Mouse (Mus musculus): ENCODE results near the gene Ndufs5. TPM values are rescaled to one million over a fixed set of nuclear protein-coding genes. Genes with fewer than 3 reads are reported as not detected.

Ndufs5 gene
- 29.5 TPM for total RNA-seq (2023)

DNA sequence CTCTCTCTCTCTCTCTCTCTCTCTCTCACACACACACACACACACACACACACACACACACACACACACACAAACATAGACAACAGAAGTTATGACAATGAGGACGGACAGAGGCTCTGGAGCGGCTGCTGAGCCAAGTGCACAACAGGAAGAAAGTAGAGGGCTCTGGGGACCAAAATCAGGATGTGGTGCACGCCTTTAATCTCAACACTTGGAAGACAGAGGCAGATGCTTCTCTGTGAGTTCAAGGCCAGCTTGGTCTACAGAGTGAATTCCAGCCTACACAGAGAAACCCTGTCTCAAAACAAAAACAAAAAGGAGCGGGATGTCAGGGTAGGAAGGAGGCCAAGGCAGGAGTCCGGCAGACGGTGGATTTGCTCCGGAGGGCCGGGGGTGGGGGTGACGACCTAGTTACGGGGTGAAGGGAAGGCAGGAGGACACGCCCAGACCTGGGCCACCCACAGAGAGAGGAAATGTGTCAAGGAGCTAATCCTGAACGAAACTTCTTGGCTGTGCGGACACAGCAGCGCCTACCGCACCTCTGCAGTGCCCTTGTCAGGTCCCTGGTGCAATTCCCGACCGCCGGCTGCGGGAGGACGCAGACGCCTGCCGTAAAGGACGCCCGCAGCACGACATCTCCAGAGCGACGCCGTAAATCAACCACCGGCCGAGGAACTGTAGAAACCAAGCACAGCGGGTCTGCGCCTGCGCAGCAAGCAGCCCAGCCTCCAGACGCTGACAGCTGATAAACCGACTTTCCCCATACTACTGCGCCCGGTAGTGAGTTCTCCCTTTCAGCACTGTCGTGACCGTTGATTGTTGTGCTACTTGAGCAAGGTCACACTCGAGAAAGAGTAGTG, at the start of gene Ndufs5:
Gene Ndufs5, minus strand, starts transcription at position 629 of the 860 bp plus-strand sequence.

DNA sequence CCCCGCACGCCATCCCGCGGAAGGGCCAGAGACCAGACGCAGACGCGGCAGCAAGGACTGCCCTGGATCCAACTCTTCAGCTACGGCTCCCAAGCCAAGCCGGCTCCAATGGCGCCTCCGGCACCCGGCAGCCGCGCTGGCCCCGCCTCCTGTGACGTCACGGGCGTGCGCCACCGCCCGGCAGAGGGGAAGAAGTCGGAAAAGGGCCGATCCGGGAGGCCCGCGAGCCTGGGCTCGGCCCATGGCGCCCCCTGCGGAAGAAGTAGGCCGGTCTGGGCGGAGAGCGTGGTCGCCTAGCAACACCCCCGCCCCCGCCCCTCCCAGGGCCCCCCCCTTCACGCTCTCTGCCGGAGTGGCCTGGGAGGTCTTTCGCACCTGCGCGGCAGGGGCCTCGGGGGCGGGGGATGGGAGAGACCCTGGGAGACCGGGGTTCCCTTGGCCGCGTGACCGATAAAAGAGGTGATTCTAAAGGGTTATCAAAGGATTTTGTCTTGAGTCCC, 32.2 kb upstream of the Ndufs5 start, which contains the start of gene Akirin1:
Gene Akirin1, minus strand, starts transcription at position 194 of the 500 bp plus-strand sequence.

GRCm38 (mm10) chr4:123684260-123684659, 33.7 kb downstream of the Ndufs5 start, which contains the start of gene Macf1:
Gene Macf1, minus strand, starts transcription at chr4:123684360.

Other genes starting within 250 kb of the Ndufs5 start
- 691 TPM for gene Macf1, start 33.8 kb downstream of the Ndufs5 start, total RNA-seq (2023)
- gene Akirin1, start 32.1 kb upstream of the Ndufs5 start, total RNA-seq (2023) = 47.5 TPM
- not detected for gene Rhbdl2, start 69.7 kb upstream of the Ndufs5 start, total RNA-seq (2023)
- gene 4933427I04Rik, start 141.5 kb upstream of the Ndufs5 start, total RNA-seq (2023) = 0.26 TPM
- 5.7 TPM for gene Mycbp, start 186.6 kb upstream of the Ndufs5 start, total RNA-seq (2023)
- 41.8 TPM for gene Rragc, start 199.2 kb upstream of the Ndufs5 start, total RNA-seq (2023)
- gene 4930535I16Rik, start 199.8 kb upstream of the Ndufs5 start, total RNA-seq (2023) = not detected